In the genomic region with DNA sequence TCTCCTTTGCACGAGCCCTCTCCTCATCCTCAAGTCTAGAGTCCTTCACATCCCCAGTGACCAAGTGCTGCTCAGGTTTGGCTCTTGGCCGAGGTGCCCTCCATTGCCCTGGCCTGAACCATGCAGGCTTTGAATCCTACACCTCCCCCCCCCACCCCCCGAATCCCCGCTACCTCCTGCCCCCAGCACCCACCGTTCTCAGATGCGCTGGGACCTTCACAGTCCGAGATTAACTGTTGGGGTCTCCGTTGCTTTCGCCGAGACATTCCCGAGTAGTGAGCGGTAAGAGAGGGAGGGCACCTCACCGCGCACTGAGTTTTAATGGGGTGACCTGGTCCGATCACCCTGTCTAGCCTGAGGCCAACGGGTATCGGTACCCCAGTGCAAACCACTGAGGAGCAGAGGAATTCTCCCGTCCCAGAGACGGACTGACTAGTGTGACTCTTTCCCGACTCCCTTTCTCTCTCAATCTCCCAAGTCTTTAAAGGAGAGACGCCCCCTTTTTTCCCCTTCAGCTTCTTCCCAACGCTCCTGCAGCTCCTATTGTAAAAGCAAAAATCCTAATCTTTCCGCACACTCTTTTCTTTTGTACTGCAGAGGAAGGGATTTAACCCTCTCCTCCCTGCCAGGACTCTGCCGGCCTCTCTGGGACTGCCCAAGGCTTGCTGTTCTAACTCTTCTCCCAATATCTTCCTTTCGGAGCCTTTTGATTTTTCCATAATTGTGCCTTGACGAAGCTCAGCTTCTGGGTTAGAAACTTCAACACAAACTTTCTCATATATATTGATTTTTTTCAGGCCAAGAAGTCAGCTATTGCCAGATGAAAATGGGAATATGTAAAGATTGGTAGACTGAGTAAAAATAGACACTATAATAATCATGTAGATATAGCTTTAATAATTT, we compare ENCODE assay signal across 9 mouse cellular contexts. TPM values are rescaled to one million over a fixed set of nuclear protein-coding genes. Genes with fewer than 3 reads are reported as not detected.
DNase-seq lines count a peak whose midpoint lies in the region; ATAC-seq lines count a peak whose summit lies in the region.
"Had no signal": no experiment of that assay in that cellular context is flagged by ENCODE, and none has a peak within 500 bp of the region (broad histone marks: within the 10 kb centered on the region; RNA-seq: fewer than 3 reads in every experiment).

Gene Sall2, minus strand, starts transcription at position 853 of the 903 bp plus-strand sequence.

- no peaks in the 10 kb centered on the region for H3K9me3 ChIP-seq in embryonic facial prominence, embryonic 11.5 days (replicated peaks; ENCODE audit: control insufficient read depth, low read length)
- no peaks in the 10 kb centered on the region for H3K9me3 ChIP-seq in hindbrain, embryonic 16.5 days (ENCODE audit: control insufficient read depth, low read length)
- no peaks in the 10 kb centered on the region for H3K9me3 ChIP-seq in midbrain, embryonic 10.5 days (replicated peaks)

- H3K4me2 ChIP-seq in embryonic facial prominence, embryonic 11.5 days (ENCODE audit: low read depth, low read length) = peak within 1 kb of the TSS; percentile 81
- H3K4me2 ChIP-seq in hindbrain, embryonic 16.5 days (ENCODE audit: low read length) = peak within 1 kb of the TSS; percentile 69

- under 1% methylated on average over 26 of the region's 26 CpGs for WGBS in embryonic facial prominence, embryonic 11.5 days
- 1% methylated on average over 26 of the region's 26 CpGs for WGBS in hindbrain, embryonic 16.5 days
- WGBS in midbrain, embryonic 10.5 days = under 1% methylated on average over 26 of the region's 26 CpGs

- no peaks in the 10 kb centered on the region for H3K27me3 ChIP-seq in embryonic facial prominence, embryonic 11.5 days (ENCODE audit: control insufficient read depth, insufficient read depth, low read length)
- H3K27me3 ChIP-seq in hindbrain, embryonic 16.5 days (replicated peaks; ENCODE audit: control insufficient read depth, insufficient read depth, low read length) = no peaks in the 10 kb centered on the region
- H3K27me3 ChIP-seq in midbrain, embryonic 10.5 days (ENCODE audit: low read depth, poor library complexity, severe bottlenecking) = no peaks in the 10 kb centered on the region

- H3K4me3 ChIP-seq in embryonic facial prominence, embryonic 11.5 days (ENCODE audit: low read depth, low read length) = peak within 1 kb of the TSS; percentile 51
- peak within 1 kb of the TSS; percentile 50 for H3K4me3 ChIP-seq in hindbrain, embryonic 16.5 days (ENCODE audit: low read length)
- H3K4me3 ChIP-seq in midbrain, embryonic 10.5 days = peak within 1 kb of the TSS; percentile 77
- H3K4me3 ChIP-seq: myocyte had no signal

- no peaks in the 10 kb centered on the region for H3K36me3 ChIP-seq in embryonic facial prominence, embryonic 11.5 days (replicated peaks; ENCODE audit: control insufficient read depth, insufficient read depth, low read depth, low read length)
- no peaks in the 10 kb centered on the region for H3K36me3 ChIP-seq in hindbrain, embryonic 16.5 days (ENCODE audit: control insufficient read depth, insufficient read depth, low read length)
- peaks cover 13% of the 10 kb centered on the region for H3K36me3 ChIP-seq in midbrain, embryonic 10.5 days

- no peak for DNase-seq in layer of hippocampus, adult 8-10 months (ENCODE audit: low spot score in 2 of 2)
- no peak for DNase-seq in layer of hippocampus, adult 9-10 months (ENCODE audit: low spot score)
- DNase-seq in embryonic facial prominence, embryonic 11.5 days (ENCODE audit: low spot score) = peak; percentile 52
- DNase-seq in midbrain, embryonic 10.5 days (ENCODE audit: low spot score) = peak; percentile 66
- DNase-seq in thymus, adult 18-20 months = no peak
- no peak for DNase-seq in spleen, adult 12 weeks (ENCODE audit: low spot score)
- DNase-seq in frontal cortex, postnatal 25 days (ENCODE audit: low spot score in 2 of 2) = no peak

- H3K9ac ChIP-seq in embryonic facial prominence, embryonic 11.5 days (replicated peaks; ENCODE audit: low read length) = peak within 1 kb of the TSS; percentile 69
- H3K9ac ChIP-seq in hindbrain, embryonic 16.5 days (ENCODE audit: low read depth, low read length) = peak within 1 kb of the TSS; percentile 63

- peak within 1 kb of the TSS; percentile 61 for H3K27ac ChIP-seq in embryonic facial prominence, embryonic 11.5 days (replicated peaks; ENCODE audit: low read depth, low read length)
- peak within 1 kb of the TSS; percentile 80 for H3K27ac ChIP-seq in hindbrain, embryonic 16.5 days (ENCODE audit: low read depth, low read length)
- peak within 1 kb of the TSS; percentile 97 for H3K27ac ChIP-seq in midbrain, embryonic 10.5 days (replicated peaks)

- H3K4me1 ChIP-seq in embryonic facial prominence, embryonic 11.5 days (ENCODE audit: control insufficient read depth, insufficient read depth, low read length) = no peaks in the 10 kb centered on the region
- peaks cover 13% of the 10 kb centered on the region for H3K4me1 ChIP-seq in hindbrain, embryonic 16.5 days (ENCODE audit: control insufficient read depth, insufficient read depth, low read depth, low read length)
- H3K4me1 ChIP-seq in midbrain, embryonic 10.5 days = peaks cover 70% of the 10 kb centered on the region

- peak; percentile 79 for ATAC-seq in embryonic facial prominence, embryonic 11.5 days (replicated peaks; ENCODE audit: insufficient number of reproducible peaks, low FRiP score, low TSS enrichment, low read depth)
- ATAC-seq in hindbrain, embryonic 16.5 days = peak; percentile 83

RNA-seq across cellular contexts. Expression of gene Sall2, which starts in this region (rescaled TPM):
- 10 to 100 TPM; 44.9 to 46.8 (median 45.8) TPM for total RNA-seq in layer of hippocampus, adult 8-10 months (2022)
- polyA plus RNA-seq in embryonic facial prominence, embryonic 11.5 days (2014; fragmentation: Nextera tagmentation; extraction: Ambion mirVana) = 39.6 and 40.1 TPM in 2 replicates
- polyA plus RNA-seq in hindbrain, embryonic 16.5 days (2015; fragmentation: Nextera tagmentation; extraction: Ambion mirVana) = 40.6 and 49.0 TPM in 2 replicates
- polyA plus RNA-seq in midbrain, embryonic 10.5 days (2016; fragmentation: Nextera tagmentation; extraction: Ambion mirVana) = 82.4 and 90.2 TPM in 2 replicates

Comparison
In these comparisons a context has a peak if more than half of its experiments do, and no peak if none do; other contexts are left out.
1. DNase-seq: peak in embryonic facial prominence, embryonic 11.5 days (single experiment) and midbrain, embryonic 10.5 days (single experiment); none in layer of hippocampus, adult 8-10 months (0 of 2), layer of hippocampus, adult 9-10 months (single experiment), thymus, adult 18-20 months (0 of 2), spleen, adult 12 weeks (single experiment) and frontal cortex, postnatal 25 days (0 of 2).
2. Peak in every context shown above with its lines, with median percentiles within 50 percentile points of each other: H3K27ac ChIP-seq and H3K4me3 ChIP-seq.